9 mouse cellular contexts compared by ENCODE assay signal in genomic region chr4:39697565-39697964, GRCm38 (mm10).
DNase-seq lines count a peak whose midpoint lies in the region; ATAC-seq and TF ChIP-seq lines count a peak whose summit lies in the region.
"Had no signal": no experiment of that assay in that cellular context is flagged by ENCODE, and none has a peak within 500 bp of the region (broad histone marks: within the 10 kb centered on the region; RNA-seq: fewer than 3 reads in every experiment).

No protein-coding gene starts in this region.

- DNase-seq in neural tube, embryonic 10.5 days (ENCODE audit: extremely low spot score, low spot score): peak; percentile 36
- peak; percentile 97 to 99 for DNase-seq in cerebellum, postnatal 10 days
- peak; percentile 47 for DNase-seq in gastrocnemius, adult 2 months
- DNase-seq in layer of hippocampus, adult 8-10 months (ENCODE audit: low spot score in 2 of 2): peak; percentile 71 to 83
- DNase-seq in lung, postnatal 25 days (ENCODE audit: low spot score): peak; percentile 12
- DNase-seq in urinary bladder, adult 2 months (ENCODE audit: low spot score): peak; percentile 26
- DNase-seq in thymus, postnatal 25 days: no peak

- intact Hi-C loops in gastrocnemius, adult 2 months (cut with DNase I): no loop called here

- H3K27me3 ChIP-seq in neural tube, embryonic 15.5 days (replicated peaks): no peaks in the 10 kb centered on the region
- H3K27me3 ChIP-seq: lung, embryonic 15.5 days had no signal

- no peak overlapping the region for H3K27ac ChIP-seq in neural tube, embryonic 15.5 days (replicated peaks)
- no peak overlapping the region for H3K27ac ChIP-seq in gastrocnemius, adult 2 months
- H3K27ac ChIP-seq: lung, embryonic 15.5 days had no signal

- no peaks in the 10 kb centered on the region for H3K9me3 ChIP-seq in neural tube, embryonic 15.5 days (replicated peaks)
- H3K9me3 ChIP-seq: lung, embryonic 15.5 days had no signal

- 42% methylated on average over 5 of the region's 5 CpGs for WGBS in neural tube, embryonic 15.5 days

- ATAC-seq in neural tube, embryonic 15.5 days (ENCODE audit: low FRiP score): no peak; the same call in 1 of the 2 replicates

- H3K4me3 ChIP-seq in neural tube, embryonic 15.5 days (replicated peaks): no peak overlapping the region
- no peak overlapping the region for H3K4me3 ChIP-seq in gastrocnemius, adult 2 months
- H3K4me3 ChIP-seq: lung, embryonic 15.5 days had no signal

- no peaks in the 10 kb centered on the region for H3K36me3 ChIP-seq in neural tube, embryonic 15.5 days
- H3K36me3 ChIP-seq: lung, embryonic 15.5 days had no signal

- H3K4me1 ChIP-seq in neural tube, embryonic 15.5 days: no peaks in the 10 kb centered on the region
- H3K4me1 ChIP-seq: lung, embryonic 15.5 days had no signal

- H3K9ac ChIP-seq in neural tube, embryonic 15.5 days (replicated peaks): no peak overlapping the region
- H3K9ac ChIP-seq: lung, embryonic 15.5 days had no signal

- no peak overlapping the region for H3K4me2 ChIP-seq in neural tube, embryonic 15.5 days
- H3K4me2 ChIP-seq: lung, embryonic 15.5 days had no signal

- TF ChIP-seq CTCF in gastrocnemius, adult 2 months (IDR thresholded peaks at IDR 0.05): peak; percentile 37
